Mouse (Mus musculus): ENCODE results near the gene Zcchc2.
A peak's percentile ranks its signal among the peaks of the same experiment; 100 is the strongest.

Zcchc2 gene

DNA sequence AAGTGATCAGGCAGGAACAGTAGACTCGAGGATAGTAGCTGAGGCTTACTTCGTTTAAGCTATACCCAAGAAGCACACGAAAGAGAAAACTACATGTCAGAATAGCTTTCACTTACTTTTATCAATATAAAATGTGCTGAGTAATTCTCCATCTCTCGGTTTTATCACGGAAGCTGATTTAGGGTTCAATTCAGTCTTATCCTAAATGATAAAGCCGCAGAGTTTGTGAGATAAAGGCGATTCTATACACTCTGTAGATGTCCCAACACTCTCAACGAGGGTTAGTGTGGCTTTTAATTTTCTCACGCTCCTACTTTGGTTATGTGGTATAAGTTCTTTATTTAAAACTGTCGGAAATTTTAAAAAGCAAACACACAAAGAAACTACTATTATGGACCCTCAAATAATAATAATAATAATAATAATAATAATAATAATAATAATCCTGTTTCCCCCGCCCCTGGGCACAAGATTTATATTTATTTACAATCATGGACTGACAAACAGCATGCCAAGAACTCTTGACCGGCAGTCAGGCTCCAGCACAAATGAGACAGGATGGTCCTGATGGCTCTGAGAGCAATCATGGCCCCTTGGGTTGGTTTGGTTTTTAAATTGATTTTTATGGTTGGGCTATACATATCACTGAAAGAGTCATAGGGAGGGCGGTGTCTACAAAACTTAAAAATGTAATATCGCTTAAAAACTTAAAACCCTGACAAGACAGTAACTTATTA lies 1.1 kb upstream of the Zcchc2 start:
- no peak for DNase-seq (ENCODE audit: low spot score in 2 of 2)

DNA sequence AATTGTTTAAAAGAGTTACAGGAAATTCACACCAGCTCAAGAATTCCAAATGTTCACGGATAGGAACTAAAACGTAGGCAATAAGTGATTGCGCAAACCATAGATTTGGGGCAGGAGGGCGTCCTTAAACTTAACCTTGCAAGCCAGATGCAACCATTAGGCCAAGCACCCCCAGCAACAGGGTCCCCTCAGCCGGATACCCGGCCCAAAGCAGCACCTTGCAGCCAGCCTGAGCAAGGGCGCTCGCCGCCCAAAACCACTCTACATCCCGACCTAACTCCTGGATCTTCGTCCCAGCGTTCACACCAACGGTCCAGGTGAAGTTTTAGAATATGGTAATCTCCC lies 594 bp upstream of the Zcchc2 start:
- no peak for DNase-seq (ENCODE audit: low spot score in 2 of 2)

DNA sequence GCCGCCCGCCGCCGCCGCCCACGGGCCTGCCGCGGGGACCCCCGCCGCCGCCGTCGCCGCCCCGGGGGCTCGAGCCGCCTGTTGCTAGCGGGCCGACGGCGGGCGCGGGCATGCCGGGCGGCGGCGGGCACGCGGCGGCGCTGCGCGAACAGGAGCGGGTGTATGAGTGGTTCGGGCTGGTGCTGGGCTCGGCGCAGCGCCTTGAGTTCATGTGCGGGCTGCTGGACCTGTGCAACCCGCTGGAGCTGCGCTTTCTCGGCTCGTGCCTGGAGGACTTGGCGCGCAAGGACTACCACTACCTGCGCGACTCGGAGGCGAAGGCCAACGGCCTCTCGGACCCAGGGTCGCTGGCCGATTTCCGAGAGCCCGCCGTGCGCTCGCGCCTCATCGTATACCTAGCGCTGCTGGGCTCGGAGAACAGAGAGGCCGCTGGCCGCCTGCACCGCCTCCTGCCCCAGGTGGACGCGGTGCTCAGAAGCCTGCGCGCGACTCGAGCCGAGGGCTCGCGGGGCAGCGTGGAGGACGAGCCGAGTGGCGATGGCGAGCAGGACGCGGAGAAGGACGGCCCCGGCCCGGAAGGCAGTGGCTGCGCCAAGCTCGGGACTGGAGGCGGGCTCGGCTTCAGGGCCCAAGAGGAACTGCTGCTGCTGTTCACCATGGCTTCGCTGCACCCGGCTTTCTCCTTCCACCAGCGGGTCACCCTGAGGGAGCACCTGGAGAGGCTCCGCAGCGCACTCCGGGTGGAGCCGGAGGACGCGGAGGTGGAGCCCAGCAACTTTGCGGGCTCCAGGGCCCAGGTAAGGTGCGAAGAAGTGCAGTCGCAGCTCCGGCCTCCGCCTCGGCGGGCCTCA lies 930 bp downstream of the Zcchc2 start:
- DNase-seq (ENCODE audit: low spot score in 2 of 2) = peak; percentile 52 to 60

DNA sequence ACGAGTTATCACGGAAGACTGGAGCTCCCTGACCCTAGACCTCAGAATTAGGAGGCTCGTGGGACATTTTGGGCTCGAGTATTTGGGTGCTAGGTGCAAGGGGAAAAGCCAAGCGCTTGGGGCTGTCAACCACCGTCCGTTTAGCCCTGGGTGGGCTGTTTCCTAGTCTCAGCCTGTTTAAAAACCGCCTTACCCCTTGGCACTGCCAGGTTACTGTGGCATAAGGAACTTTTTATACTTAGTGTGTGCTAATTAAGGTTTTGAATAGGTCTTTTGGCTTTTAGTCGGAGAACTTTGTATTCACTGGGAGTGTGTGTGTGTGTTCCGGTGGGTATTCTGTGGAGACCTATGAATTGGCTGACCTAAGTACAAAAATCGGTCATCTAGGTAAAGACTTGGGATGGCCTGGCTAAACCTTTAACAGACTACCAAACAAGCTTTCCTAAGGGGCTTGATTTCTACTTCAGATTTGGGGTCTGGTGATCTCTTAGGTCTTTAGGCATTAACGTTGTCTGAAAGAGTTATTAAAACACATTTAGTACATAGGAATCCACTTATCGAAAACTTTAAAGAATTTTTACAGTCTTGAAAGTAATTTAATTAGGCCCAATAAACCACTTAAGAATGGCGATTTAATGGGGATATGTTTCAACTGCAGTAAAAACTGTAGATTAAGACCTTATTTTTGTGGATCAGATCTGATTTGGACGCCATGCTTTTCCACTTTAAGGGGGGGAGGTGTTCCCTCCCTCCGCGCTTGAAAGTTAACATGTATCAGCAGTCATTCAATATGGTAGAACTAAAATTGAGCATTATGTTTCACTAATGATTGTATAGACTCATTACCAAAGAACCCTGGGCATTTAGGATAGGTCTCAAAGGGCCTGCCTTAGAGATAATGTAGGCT lies 2.0 kb downstream of the Zcchc2 start:
- no peak for DNase-seq (ENCODE audit: low spot score in 2 of 2)

DNA sequence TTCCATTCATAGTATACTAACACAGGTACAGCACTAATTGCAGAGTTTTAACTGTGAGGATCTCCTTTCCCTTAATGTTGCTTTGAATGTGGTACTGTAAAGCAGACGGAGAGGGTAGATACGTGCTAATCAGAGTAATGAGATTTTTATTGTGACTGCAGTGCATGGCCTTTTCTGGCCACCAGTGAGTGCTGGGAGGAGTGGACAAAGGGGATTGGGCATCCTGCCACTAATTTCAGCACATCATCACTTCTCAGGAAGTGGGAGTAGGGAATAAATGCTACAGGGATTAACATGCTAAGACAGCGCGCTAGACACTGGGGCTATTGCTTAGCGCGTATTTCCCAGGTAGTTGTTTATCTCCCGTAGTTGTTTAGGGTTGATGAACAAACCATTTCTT lies 3.0 kb downstream of the Zcchc2 start:
- no peak for DNase-seq (ENCODE audit: low spot score in 2 of 2)

DNA sequence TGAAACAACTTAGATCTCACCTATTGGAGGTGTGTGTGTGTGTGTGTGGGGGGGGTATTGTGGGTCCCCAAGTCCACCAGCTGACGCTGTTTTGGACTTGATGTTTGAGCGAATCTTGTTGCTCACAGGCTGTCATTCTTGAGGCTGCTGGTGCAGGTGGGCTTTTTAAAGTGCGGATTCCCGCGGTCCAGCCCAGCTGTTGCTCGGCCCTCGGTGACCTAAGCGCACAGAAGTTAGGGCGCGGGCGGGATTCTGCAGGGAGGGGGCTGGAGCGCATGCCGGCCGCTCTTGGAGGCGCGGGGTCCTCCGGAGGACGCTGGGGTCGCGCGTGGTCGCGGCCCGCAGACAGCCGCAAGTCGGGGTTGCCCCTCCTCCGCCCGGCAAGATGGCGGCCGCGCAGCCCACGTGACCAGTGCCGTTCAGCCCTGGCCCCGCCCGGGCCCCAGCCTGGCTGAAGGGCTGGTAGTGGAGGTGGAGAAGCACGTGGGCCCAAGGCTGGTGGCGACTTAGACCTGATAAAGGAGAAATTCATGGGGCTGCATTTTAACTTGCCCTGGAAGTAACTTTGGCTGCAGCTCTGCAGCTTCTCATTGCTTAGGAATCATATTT lies 3.5 kb downstream of the Zcchc2 start:
- DNase-seq (ENCODE audit: low spot score in 2 of 2) = peak; percentile 79 to 80

DNA sequence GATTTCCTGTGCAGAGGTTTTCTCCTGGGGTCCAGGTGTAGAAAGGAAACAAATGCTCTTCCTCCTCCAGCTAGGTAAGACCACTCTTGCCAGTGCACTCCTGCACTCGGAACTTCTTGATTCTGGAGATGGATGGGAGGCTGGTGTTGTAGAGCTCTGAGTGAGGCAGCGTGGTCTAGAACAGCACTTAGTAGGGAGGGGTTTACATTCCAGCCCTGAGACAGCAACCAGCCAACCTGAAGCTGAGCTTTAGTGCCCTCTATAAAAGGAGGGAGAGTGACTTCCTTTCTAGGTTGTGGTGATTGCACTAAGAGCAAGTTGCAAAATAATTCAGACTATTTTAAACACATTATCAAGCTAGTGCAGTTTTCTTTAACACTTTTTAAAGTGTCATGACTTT lies 5.8 kb downstream of the Zcchc2 start:
- no peak for DNase-seq (ENCODE audit: low spot score in 2 of 2)

DNA sequence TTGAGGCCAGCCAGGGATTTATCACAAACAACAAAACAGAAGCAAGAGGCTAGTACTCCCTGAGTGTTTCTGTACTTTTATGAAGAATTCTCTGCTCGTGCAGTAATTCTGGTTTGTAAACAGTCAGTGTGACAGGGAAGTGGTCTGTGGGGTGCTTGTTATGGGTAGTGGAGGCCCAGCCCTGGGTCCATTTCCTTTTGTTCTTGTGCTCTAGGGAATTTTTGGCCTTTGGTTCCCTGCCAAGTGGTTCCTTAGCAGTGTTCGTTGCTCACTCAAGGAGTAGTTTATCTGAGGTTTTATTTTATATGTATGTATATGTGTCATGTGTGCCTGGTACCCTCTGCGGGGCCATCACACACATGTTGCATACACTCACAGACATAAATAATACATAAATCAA lies 7.1 kb downstream of the Zcchc2 start:
- no peak for DNase-seq (ENCODE audit: low spot score in 2 of 2)

DNA sequence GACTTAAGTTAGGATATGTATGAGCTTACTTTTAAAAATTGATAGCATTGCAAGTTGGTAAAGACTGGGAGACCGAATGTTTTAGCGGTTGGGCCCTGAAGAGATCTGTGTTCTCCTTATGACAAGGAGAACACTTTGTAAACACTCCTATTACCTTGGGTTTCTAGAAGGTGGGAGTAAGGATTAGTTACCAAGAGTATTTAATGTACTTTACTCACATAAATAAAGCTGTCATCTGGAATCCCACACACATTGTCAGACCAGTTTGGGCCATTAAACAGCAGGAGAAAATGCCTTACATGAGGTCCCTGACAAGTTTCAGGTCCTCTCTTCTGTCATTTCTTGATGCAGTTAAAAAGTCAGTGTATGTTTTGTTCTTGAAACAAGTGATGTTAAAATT lies 9.6 kb downstream of the Zcchc2 start:
- DNase-seq (ENCODE audit: low spot score in 2 of 2) = no peak

DNA sequence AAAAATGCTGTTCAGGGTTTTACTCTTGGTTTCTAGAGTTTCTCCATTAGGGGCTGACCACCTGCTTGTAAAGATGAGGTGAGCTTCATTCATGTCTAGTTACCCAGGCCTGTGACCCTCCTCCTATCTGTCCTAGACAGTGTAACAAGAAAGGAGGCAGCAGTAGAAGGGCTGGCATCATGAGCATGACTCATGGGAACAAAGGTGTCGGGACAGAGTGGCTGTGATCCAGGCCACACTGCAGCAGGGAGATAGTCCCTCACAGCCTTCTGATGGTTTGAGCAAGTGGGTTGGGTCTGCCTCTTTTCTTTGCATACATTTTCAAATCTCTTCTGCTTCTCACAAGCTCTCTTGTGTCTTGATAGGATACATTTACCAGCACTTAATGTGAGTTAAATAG lies 17.4 kb downstream of the Zcchc2 start:
- no peak for DNase-seq (ENCODE audit: low spot score in 2 of 2)

DNA sequence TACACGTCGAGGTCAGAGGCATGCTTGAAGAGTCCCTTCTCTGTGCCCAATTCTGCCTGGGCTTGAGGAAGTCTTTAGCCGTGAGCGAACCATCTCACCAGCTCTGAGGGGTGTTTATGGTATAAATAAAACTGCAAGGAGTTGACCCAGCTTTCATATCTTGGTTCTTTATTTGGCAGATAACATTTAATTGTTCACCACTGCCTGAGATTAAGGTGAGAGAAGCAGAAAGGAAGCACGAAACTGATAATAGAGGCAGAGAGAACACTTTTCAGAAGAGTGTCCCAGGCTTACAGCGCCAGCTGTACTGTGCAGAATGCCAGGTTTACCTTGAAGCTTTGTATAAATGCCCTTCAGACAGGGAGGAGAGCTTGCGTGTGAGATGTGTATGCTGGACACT lies 20.9 kb downstream of the Zcchc2 start:
- DNase-seq (ENCODE audit: low spot score in 2 of 2) = no peak

DNA sequence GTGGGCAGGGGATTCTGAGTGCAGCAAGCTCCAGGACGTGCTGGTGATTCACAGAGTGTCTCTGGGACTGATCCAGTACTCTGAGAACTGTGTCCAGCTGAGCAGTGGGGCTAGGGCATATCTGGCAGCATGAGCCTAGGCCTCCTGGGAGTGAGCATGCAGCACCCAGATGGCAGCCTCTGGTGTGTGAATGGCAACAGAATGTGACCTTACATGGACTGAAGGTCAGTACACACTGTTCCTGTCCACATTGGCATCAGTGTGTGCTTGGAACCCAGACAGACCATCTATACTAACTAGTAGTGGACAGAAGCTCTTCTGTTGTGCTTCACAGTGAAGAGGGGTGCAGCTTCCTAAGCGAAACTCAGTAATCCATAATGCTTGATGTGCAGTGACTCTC lies 23.6 kb downstream of the Zcchc2 start:
- no peak for DNase-seq (ENCODE audit: low spot score in 2 of 2)

DNA sequence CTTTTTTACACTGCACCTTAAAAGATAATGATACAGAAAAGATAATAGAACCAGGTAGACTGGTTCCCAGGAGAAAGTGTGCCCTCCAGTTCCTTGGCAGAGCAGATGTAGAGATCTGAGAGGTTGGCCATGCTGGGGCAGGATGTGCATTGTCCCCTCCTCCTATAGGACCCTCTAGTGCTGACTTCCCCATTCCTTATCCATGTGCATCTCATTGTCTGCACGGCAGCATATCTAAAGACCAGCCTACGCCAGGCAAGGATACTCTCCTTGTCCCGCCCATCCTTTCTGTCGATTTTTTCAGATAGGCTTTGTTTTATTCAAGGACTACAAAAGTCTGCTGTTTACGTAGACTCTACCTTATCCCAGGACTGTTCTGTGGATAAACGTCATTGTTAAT lies 26.1 kb downstream of the Zcchc2 start:
- no peak for DNase-seq (ENCODE audit: low spot score in 2 of 2)

DNA sequence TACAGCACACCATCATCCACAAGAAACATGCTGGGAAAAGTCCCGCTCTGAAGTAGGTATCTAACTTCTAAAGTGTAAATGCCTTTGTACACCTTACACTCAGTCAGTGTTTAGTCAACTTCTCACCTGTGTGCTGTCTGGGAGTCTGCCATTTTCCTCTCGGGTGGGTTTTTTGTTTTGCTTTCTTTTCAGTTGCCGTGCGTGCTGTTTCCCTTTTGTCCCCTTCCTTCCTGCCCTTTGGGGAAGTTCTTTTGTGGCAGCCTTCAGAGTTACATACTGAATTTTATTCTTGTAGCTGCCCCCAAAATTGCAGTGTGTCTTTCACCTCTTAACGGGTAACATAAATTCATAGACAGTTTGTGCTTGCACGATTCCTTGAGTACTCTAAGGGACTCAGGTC lies 29.6 kb downstream of the Zcchc2 start:
- no peak for DNase-seq (ENCODE audit: low spot score in 2 of 2)

DNA sequence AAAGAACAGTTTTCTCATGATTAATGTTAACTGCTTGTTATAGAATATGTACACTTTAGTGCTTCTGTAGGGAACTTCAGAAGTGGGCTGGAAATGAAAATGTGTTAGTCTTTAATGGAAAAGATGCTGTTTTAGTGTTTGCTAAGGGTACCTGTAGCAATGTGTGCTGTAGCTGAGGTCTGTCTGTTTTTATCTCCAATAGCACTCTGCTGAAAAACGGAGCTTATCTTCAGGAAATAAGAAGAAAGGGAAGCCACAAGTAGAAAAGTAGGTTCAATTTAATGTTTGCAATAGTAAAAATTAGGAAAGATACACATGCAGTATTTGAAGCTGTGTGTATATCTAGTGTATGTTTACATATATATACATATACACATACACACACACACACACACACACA lies 32.8 kb downstream of the Zcchc2 start:
- DNase-seq (ENCODE audit: low spot score in 2 of 2) = no peak

DNA sequence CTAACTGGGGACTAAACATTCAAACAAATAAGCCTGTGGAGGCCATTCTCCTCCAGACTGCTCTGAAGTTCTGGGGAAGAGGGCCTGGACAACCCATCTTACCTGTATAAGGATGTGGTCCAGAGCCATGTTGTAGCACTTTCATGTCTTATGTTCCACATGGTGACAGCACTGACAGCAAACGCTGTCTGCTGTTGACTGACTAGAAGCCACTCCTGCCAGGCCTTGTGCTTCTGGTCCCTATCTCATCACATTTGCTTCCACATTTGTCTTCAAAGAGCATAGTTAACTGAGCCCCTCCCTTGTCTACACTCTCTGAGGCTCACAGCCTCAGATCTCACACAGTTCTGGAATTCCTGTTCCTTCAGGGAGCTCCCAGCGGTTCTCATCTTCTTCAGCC lies 34.0 kb downstream of the Zcchc2 start:
- DNase-seq (ENCODE audit: low spot score in 2 of 2) = no peak

DNA sequence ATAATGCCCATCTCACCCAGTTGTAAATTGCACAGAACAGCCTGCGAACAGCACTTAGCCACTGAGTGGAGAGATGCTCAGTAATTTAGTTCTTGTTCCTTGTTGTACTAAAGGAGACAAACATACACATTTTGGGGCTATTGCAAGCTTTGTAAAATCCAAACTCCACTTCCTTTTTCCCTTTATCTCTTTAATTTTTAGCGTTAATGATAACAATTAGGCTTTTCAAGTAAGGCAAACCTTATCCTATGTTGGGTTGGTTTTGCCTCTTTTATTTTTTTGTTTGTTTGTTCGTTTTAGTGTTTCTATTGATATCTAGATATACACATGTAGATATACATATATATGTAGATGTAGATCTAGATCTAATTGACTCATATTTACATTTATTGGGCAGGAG lies 34.6 kb downstream of the Zcchc2 start:
- no peak for DNase-seq (ENCODE audit: low spot score in 2 of 2)

DNA sequence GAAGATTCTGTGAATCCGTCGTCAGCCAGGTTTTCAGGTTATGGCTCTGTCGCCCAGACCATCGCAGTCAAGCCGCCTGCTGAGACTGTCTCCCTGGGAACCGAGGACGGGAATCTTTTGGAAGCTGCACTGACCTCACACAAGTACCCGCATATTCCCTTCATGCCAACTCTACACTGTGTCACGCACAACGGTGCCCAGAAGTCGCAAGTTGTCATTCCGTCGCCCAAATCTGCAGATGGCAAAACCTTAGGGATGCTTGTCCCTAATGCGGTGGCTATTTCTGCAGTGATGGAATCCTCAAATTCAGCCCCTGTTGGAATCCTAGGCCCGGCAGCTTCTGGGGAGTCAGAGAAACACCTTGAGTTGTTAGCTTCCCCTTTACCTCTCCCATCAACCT lies 39.6 kb downstream of the Zcchc2 start:
- no peak for DNase-seq (ENCODE audit: low spot score in 2 of 2)

DNA sequence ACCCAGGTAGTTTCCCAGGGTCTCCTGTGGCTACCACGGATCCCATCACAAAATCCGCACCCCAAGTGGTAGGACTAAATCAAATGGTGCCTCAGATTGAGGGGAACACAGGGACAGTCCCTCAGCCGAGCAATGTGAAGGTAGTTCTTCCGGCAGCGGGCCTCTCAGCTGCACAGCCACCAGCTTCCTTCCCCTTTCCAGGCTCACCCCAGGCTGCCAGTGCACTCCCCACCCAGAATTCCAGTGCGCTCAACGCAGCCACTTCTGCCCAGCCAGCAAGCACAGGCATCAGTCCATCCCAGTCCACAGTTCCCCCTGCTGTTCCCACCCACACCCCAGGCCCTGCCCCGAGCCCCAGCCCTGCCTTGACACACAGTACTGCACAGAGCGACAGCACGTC lies 40.1 kb downstream of the Zcchc2 start:
- DNase-seq (ENCODE audit: low spot score in 2 of 2) = no peak

DNA sequence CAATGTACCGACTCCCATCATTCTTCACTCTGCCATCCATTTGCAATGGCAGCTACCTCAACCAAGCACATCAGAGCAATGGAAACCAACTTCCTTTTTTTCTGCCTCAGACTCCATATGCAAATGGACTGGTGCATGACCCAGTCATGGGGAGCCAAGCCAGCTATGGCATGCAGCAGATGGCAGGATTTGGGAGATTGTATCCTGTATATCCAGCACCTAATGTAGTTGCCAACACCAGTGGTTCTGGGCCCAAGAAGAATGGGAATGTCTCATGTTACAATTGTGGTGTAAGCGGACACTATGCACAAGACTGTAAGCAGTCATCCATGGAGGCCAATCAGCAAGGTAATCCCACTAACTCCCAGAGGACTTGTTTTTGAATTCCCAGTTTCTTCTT lies 40.7 kb downstream of the Zcchc2 start:
- no peak for DNase-seq (ENCODE audit: low spot score in 2 of 2)

DNA sequence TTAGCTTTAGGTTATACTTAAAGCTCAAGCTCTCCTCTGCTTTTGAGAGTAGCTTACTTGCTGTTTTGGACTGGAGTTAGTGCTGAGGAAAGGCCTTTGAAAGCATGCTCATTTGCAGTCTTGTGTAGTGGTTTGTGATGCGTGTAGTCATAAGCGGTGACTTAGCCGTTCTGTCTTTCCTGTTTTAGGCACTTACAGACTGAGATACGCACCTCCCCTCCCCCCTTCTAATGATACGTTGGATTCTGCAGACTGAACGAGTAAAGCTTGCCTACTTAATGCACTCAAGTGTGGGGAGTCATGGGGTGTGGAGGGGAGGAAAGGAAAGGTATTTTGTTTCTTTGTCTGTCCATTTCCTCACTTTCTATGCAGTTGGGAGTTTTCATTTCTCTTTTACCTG lies 41.7 kb downstream of the Zcchc2 start:
- no peak for DNase-seq (ENCODE audit: low spot score in 2 of 2)

DNA sequence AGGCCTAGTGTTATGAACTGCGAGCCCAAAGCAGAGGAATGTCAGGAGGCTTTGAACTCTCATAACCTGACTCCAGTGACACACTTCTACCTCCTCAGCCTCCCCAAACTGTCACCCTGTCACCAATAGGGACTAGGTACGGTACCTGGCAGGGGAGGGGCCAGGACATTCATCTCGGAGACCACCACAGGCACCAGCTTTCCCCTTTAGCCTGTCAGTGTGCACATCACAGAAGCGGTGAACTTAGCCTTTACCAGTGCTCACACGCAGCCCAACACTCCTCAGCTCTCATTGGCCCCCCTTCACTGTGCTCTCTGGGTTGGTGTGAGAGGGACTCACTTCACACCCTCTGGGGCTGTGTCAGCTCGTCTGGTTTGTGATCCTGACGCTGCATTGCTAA lies 44.6 kb downstream of the Zcchc2 start:
- no peak for DNase-seq (ENCODE audit: low spot score in 2 of 2)

Measured in thymus, postnatal 10 days (tissue).